Mouse (Mus musculus) hindbrain, embryonic 11.5 days (tissue): Measurements from ENCODE around the gene Gm17482. TPM values are rescaled to one million over a fixed set of nuclear protein-coding genes. Genes with fewer than 3 reads are reported as not detected.

Source experiments
- ATAC-seq: fragments of 200-750 bp; cut with Nextera tagmentation; 2 replicates; pipeline ENCODE4 v1.8.0; 2017; ENCODE audit warnings: mild to moderate bottlenecking, moderate TSS enrichment, moderate library complexity; ENCODE audit not compliant: low FRiP score
- DNase-seq: peaks from one replicate; pipeline ENCODE4 v3.0.0-alpha.2; 2015; ENCODE audit warnings: low spot score
- H3K27ac ChIP-seq: fragments of 300-500 bp; sonication (generic); 2 replicates; pipeline ENCODE4 v1.5.1; 2014; ENCODE audit warnings: mild to moderate bottlenecking, low read depth, low read length
- H3K27me3 ChIP-seq: fragments of 300-500 bp; sonication (generic); 2 replicates; pipeline ENCODE4 v1.6.1; 2014; ENCODE audit warnings: mild to moderate bottlenecking, low read length, moderate library complexity, mixed read lengths; ENCODE audit not compliant: control insufficient read depth, insufficient read depth
- H3K36me3 ChIP-seq: fragments of 300-500 bp; sonication (generic); 2 replicates; pipeline ENCODE4 v1.6.1; 2014; ENCODE audit warnings: mild to moderate bottlenecking, low read length, moderate library complexity, mixed read lengths; ENCODE audit not compliant: control insufficient read depth, insufficient read depth
- H3K4me1 ChIP-seq: fragments of 300-500 bp; sonication (generic); replicated peaks from 2 replicates; pipeline ENCODE4 v1.6.1; 2014; ENCODE audit warnings: low read length, mixed read lengths; ENCODE audit not compliant: control insufficient read depth, insufficient read depth
- H3K4me2 ChIP-seq: fragments of 300-500 bp; sonication (generic); replicated peaks from 2 replicates; pipeline ENCODE4 v1.6.1; 2014; ENCODE audit warnings: mild to moderate bottlenecking, low read depth, low read length
- H3K4me3 ChIP-seq: fragments of 300-500 bp; sonication (generic); 2 replicates; pipeline ENCODE4 v1.5.1; 2014; ENCODE audit warnings: low read depth, low read length
- H3K9ac ChIP-seq: fragments of 300-500 bp; sonication (generic); 2 replicates; pipeline ENCODE4 v1.6.1; 2014; ENCODE audit warnings: low read depth, low read length
- H3K9me3 ChIP-seq: fragments of 300-500 bp; sonication (generic); 2 replicates; pipeline ENCODE4 v1.6.1; 2016; ENCODE audit warnings: low read length; ENCODE audit not compliant: control insufficient read depth
- WGBS: fragments of 180-500 bp; shearing (Covaris S2); extraction: QIAGEN DNeasy Blood & Tissue Kit; methylation state at CpG from one replicate; pipeline ENCODE4 v1.1.7; 2014; 5-methylcytosine and 5-hydroxymethylcytosine counted together
- polyA plus RNA-seq: library from polyadenylated mRNA; unstranded; fragments of >200 nt; fragmentation: Nextera tagmentation; extraction: Ambion mirVana; gene quantifications from 2 replicates; pipeline ENCODE4 v1.2.1, GENCODE M21; 2014

Gm17482 gene
- polyA plus RNA-seq: not detected in 2 replicates

- no peak within 1 kb of the TSS for H3K4me3 ChIP-seq
- no peak within 1 kb of the TSS for H3K4me2 ChIP-seq
- no peaks in the 10 kb centered on the region for H3K27me3 ChIP-seq
- no peak for ATAC-seq
- H3K9ac ChIP-seq: no peak within 1 kb of the TSS
- no peak for DNase-seq
- H3K27ac ChIP-seq: no peak within 1 kb of the TSS
- no peaks in the 10 kb centered on the region for H3K4me1 ChIP-seq
- no peaks in the 10 kb centered on the region for H3K36me3 ChIP-seq
- WGBS: 80% methylated on average over 4 of the region's 4 CpGs
- no peaks in the 10 kb centered on the region for H3K9me3 ChIP-seq
Measured at GRCm38 (mm10) chr6:115227043-115227442, at the start of gene Gm17482. Gene Gm17482 (plus strand): TSS chr6:115227343.

GRCm38 (mm10) chr6:115178826-115179225 is 48.3 kb upstream of the Gm17482 start:
- DNase-seq (peak; percentile 45), ATAC-seq (no peak)
- Histone ChIP-seq H3K36me3 (no peaks in the 10 kb centered on the region), H3K4me3 (no peak overlapping the region), H3K9ac (no peak overlapping the region), H3K27ac (no peak overlapping the region), H3K4me1 (no peaks in the 10 kb centered on the region), H3K4me2 (no peak overlapping the region), H3K9me3 (no peaks in the 10 kb centered on the region), H3K27me3 (no peaks in the 10 kb centered on the region)
- WGBS: 41% methylated on average over 3 of the region's 3 CpGs

- no peaks in the 10 kb centered on the region for H3K36me3 ChIP-seq
- 86% methylated on average over 2 of the region's 2 CpGs for WGBS
- ATAC-seq: no peak
Measured at GRCm38 (mm10) chr6:115181094-115181493, 46.0 kb upstream of the Gm17482 start.

GRCm38 (mm10) chr6:115191111-115191510 is 36.0 kb upstream of the Gm17482 start:
- ATAC-seq: no peak
- H3K4me2 ChIP-seq: no peak overlapping the region
- no peaks in the 10 kb centered on the region for H3K27me3 ChIP-seq
- H3K36me3 ChIP-seq: no peaks in the 10 kb centered on the region
- WGBS: 75% methylated on average over 7 of the region's 7 CpGs
- H3K9me3 ChIP-seq: no peaks in the 10 kb centered on the region
- no peak overlapping the region for H3K4me3 ChIP-seq
- no peak for DNase-seq
- no peak overlapping the region for H3K9ac ChIP-seq
- H3K4me1 ChIP-seq: no peaks in the 10 kb centered on the region
- no peak overlapping the region for H3K27ac ChIP-seq

More at GRCm38 (mm10) chr6:115181094-115181493, 46.0 kb upstream of the Gm17482 start:
- Histone ChIP-seq H3K4me3 (no peak overlapping the region), H3K4me2 (no peak overlapping the region), H3K27me3 (no peaks in the 10 kb centered on the region), H3K27ac (no peak overlapping the region), H3K9me3 (no peaks in the 10 kb centered on the region), H3K9ac (no peak overlapping the region), H3K4me1 (no peaks in the 10 kb centered on the region)
- no peak for DNase-seq

GRCm38 (mm10) chr6:115200753-115201152 is 26.4 kb upstream of the Gm17482 start:
- DNase-seq (no peak), ATAC-seq (no peak)
- H3K9me3 ChIP-seq: no peaks in the 10 kb centered on the region
- H3K27ac ChIP-seq: no peak overlapping the region
- no peak overlapping the region for H3K4me2 ChIP-seq
- H3K27me3 ChIP-seq: no peaks in the 10 kb centered on the region
- H3K9ac ChIP-seq: no peak overlapping the region
- no peak overlapping the region for H3K4me3 ChIP-seq
- WGBS: 85% methylated on average over 3 of the region's 3 CpGs
- no peaks in the 10 kb centered on the region for H3K36me3 ChIP-seq
- H3K4me1 ChIP-seq: no peaks in the 10 kb centered on the region

- 79% methylated on average over 3 of the region's 3 CpGs for whole genome bisulfite sequencing
Measured at GRCm38 (mm10) chr6:115203029-115203428, 24.1 kb upstream of the Gm17482 start.

GRCm38 (mm10) chr6:115210187-115210586 is 17.0 kb upstream of the Gm17482 start:
- H3K36me3 ChIP-seq: no peaks in the 10 kb centered on the region
- no peaks in the 10 kb centered on the region for H3K27me3 ChIP-seq
- no peak overlapping the region for H3K27ac ChIP-seq
- WGBS: 84% methylated on average over 2 of the region's 2 CpGs
- no peak overlapping the region for H3K4me2 ChIP-seq
- no peaks in the 10 kb centered on the region for H3K4me1 ChIP-seq
- H3K9me3 ChIP-seq: no peaks in the 10 kb centered on the region
- no peak overlapping the region for H3K9ac ChIP-seq
- DNase-seq: no peak
- H3K4me3 ChIP-seq: no peak overlapping the region
- no peak for ATAC-seq

More at GRCm38 (mm10) chr6:115203029-115203428, 24.1 kb upstream of the Gm17482 start:
- Histone ChIP-seq H3K36me3 (no peaks in the 10 kb centered on the region), H3K27ac (no peak overlapping the region), H3K4me1 (no peaks in the 10 kb centered on the region), H3K27me3 (no peaks in the 10 kb centered on the region), H3K9me3 (no peaks in the 10 kb centered on the region), H3K9ac (no peak overlapping the region), H3K4me3 (no peak overlapping the region), H3K4me2 (no peak overlapping the region)
- ATAC-seq (no peak), DNase-seq (no peak)

- no peak overlapping the region for H3K4me3 ChIP-seq
- DNase-seq (no peak), ATAC-seq (no peak)
- H3K4me1 ChIP-seq: no peaks in the 10 kb centered on the region
- H3K36me3 ChIP-seq: no peaks in the 10 kb centered on the region
- H3K9me3 ChIP-seq: no peaks in the 10 kb centered on the region
- WGBS: 87% methylated on average over 3 of the region's 3 CpGs
- H3K27ac ChIP-seq: no peak overlapping the region
- H3K4me2 ChIP-seq: no peak overlapping the region
- H3K27me3 ChIP-seq: no peaks in the 10 kb centered on the region
- no peak overlapping the region for H3K9ac ChIP-seq
Measured at GRCm38 (mm10) chr6:115210820-115211219, 16.3 kb upstream of the Gm17482 start.

- DNase-seq (no peak), ATAC-seq (no peak)
- Histone ChIP-seq H3K27me3 (no peaks in the 10 kb centered on the region), H3K4me2 (no peak overlapping the region), H3K9ac (no peak overlapping the region), H3K9me3 (no peaks in the 10 kb centered on the region), H3K4me3 (no peak overlapping the region), H3K36me3 (no peaks in the 10 kb centered on the region), H3K4me1 (no peaks in the 10 kb centered on the region), H3K27ac (no peak overlapping the region)
- WGBS: 60% methylated on average over 5 of the region's 5 CpGs
Measured at GRCm38 (mm10) chr6:115212132-115212903, 14.8 kb upstream of the Gm17482 start.
